10 mouse cellular contexts compared by ENCODE assay signal in genomic region chr10:45104535-45105079, GRCm38 (mm10). TPM values are rescaled to one million over a fixed set of nuclear protein-coding genes. Genes with fewer than 3 reads are reported as not detected.
DNase-seq lines count a peak whose midpoint lies in the region; ATAC-seq and TF ChIP-seq lines count a peak whose summit lies in the region.
"Had no signal": no experiment of that assay in that cellular context is flagged by ENCODE, and none has a peak within 500 bp of the region (broad histone marks: within the 10 kb centered on the region; RNA-seq: fewer than 3 reads in every experiment).

No protein-coding gene starts in this region.

- H3K36me3 ChIP-seq in heart, embryonic 11.5 days (ENCODE audit: control insufficient read depth, insufficient read depth, low read length) = no peaks in the 10 kb centered on the region
- H3K36me3 ChIP-seq in forebrain, embryonic 16.5 days (ENCODE audit: control insufficient read depth, insufficient read depth) = peaks cover 5% of the 10 kb centered on the region; the same call in 1 of the 2 replicates
- H3K36me3 ChIP-seq in midbrain, embryonic 16.5 days (ENCODE audit: control insufficient read depth, insufficient read depth, low read length) = peaks cover 5% of the 10 kb centered on the region; the same call in 1 of the 2 replicates

- 55% methylated on average over 4 of the region's 4 CpGs for WGBS in heart, embryonic 11.5 days (ENCODE audit: insufficient replicate concordance)
- WGBS in lung, adult 2 months = 65% methylated on average over 4 of the region's 4 CpGs
- WGBS in forebrain, embryonic 16.5 days = 32% methylated on average over 4 of the region's 4 CpGs
- WGBS in midbrain, embryonic 16.5 days = 65% methylated on average over 4 of the region's 4 CpGs

- DNase-seq in heart, adult 9 months (ENCODE audit: low spot score in 2 of 2) = no peak
- DNase-seq in lung, postnatal 10 days = peak; percentile 18
- DNase-seq in lung, adult 2 months = no peak
- no peak for DNase-seq in adipocyte (ENCODE audit: low spot score)
- DNase-seq: right cerebral cortex, adult 18-20 months; thymus, postnatal 4 days had no signal

- H3K27ac ChIP-seq in heart, embryonic 11.5 days (ENCODE audit: low read depth, low read length) = peak overlapping the region; percentile 82
- no peak overlapping the region; the same call in 1 of the 2 replicates for H3K27ac ChIP-seq in forebrain, embryonic 16.5 days (ENCODE audit: low read length)
- peak overlapping the region; percentile 38; the same call in 1 of the 2 replicates for H3K27ac ChIP-seq in midbrain, embryonic 16.5 days (ENCODE audit: low read length)
- H3K27ac ChIP-seq: liver, embryonic 14.5 days had no signal

- TF ChIP-seq CTCF in lung, adult 2 months (IDR thresholded peaks at IDR 0.05; ENCODE audit: insufficient read depth, low read length) = no peak

- no peak for TF ChIP-seq POLR2A in lung, adult 2 months (IDR thresholded peaks at IDR 0.05; ENCODE audit: borderline replicate concordance, extremely low read depth, low read depth, low read length)

- peak overlapping the region; percentile 8 for H3K4me2 ChIP-seq in heart, embryonic 11.5 days
- H3K4me2 ChIP-seq in forebrain, embryonic 16.5 days (ENCODE audit: low read length) = no peak overlapping the region
- no peak overlapping the region for H3K4me2 ChIP-seq in midbrain, embryonic 16.5 days (ENCODE audit: low read length)

- no peak overlapping the region for H3K9ac ChIP-seq in heart, embryonic 11.5 days (ENCODE audit: low read depth, low read length)
- H3K9ac ChIP-seq in forebrain, embryonic 16.5 days (replicated peaks; ENCODE audit: low read depth, low read length) = no peak overlapping the region
- no peak overlapping the region for H3K9ac ChIP-seq in midbrain, embryonic 16.5 days (ENCODE audit: low read depth, low read length)
- H3K9ac ChIP-seq: liver, embryonic 14.5 days had no signal

- peaks cover 14% of the 10 kb centered on the region for H3K4me1 ChIP-seq in heart, embryonic 11.5 days (ENCODE audit: control insufficient read depth, insufficient read depth, low read length)
- H3K4me1 ChIP-seq in lung, adult 2 months (ENCODE audit: control insufficient read depth, insufficient read depth, low read length) = no peaks in the 10 kb centered on the region
- peaks cover 13% of the 10 kb centered on the region for H3K4me1 ChIP-seq in forebrain, embryonic 16.5 days (replicated peaks; ENCODE audit: control insufficient read depth, insufficient read depth, low read length)
- 0 out of 2 replicates have a peak, but pooled peaks cover 6% of the 10 kb centered on the region for H3K4me1 ChIP-seq in midbrain, embryonic 16.5 days (ENCODE audit: control insufficient read depth, insufficient read depth, low read length)

- no peak for ATAC-seq in heart, embryonic 11.5 days (replicated peaks; ENCODE audit: insufficient number of reproducible peaks, low FRiP score, low TSS enrichment)
- peak; percentile 44; the same call in 1 of the 2 replicates for ATAC-seq in forebrain, embryonic 16.5 days
- 0 out of 2 replicates have a peak, but pooled peaks have one; percentile 12 for ATAC-seq in midbrain, embryonic 16.5 days

- no peaks in the 10 kb centered on the region for H3K27me3 ChIP-seq in heart, embryonic 11.5 days (ENCODE audit: control insufficient read depth, insufficient read depth, low read length)
- no peaks in the 10 kb centered on the region for H3K27me3 ChIP-seq in forebrain, embryonic 16.5 days (replicated peaks; ENCODE audit: control insufficient read depth, insufficient read depth, low read length)
- H3K27me3 ChIP-seq in midbrain, embryonic 16.5 days (ENCODE audit: control insufficient read depth, insufficient read depth, low read depth, low read length) = no peaks in the 10 kb centered on the region

- no peak overlapping the region for H3K4me3 ChIP-seq in heart, embryonic 11.5 days (ENCODE audit: low read depth, low read length)
- H3K4me3 ChIP-seq in lung, adult 2 months (replicated peaks; ENCODE audit: extremely low read depth, low read depth, low read length) = no peak overlapping the region
- no peak overlapping the region for H3K4me3 ChIP-seq in forebrain, embryonic 16.5 days (replicated peaks; ENCODE audit: low read length)
- H3K4me3 ChIP-seq in midbrain, embryonic 16.5 days (ENCODE audit: low read depth, low read length) = no peak overlapping the region

- no peaks in the 10 kb centered on the region for H3K9me3 ChIP-seq in heart, embryonic 11.5 days (replicated peaks; ENCODE audit: control insufficient read depth, low read length)
- no peaks in the 10 kb centered on the region for H3K9me3 ChIP-seq in forebrain, embryonic 16.5 days (ENCODE audit: control insufficient read depth, low read length)
- H3K9me3 ChIP-seq in midbrain, embryonic 16.5 days (replicated peaks; ENCODE audit: control insufficient read depth, low read length, poor library complexity, severe bottlenecking) = no peaks in the 10 kb centered on the region

RNA-seq across cellular contexts. Expression of gene Prep, which starts 37.6 kb away (rescaled TPM):
- 18.9 and 24.0 TPM in 2 replicates for polyA plus RNA-seq in heart, embryonic 11.5 days (2014; fragmentation: Nextera tagmentation; extraction: Ambion mirVana)
- polyA plus RNA-seq in lung, adult 2 months (2012; rRNA removed) = 18.0 and 19.8 TPM in 2 replicates
- 20.3 and 21.8 TPM in 2 replicates for polyA plus RNA-seq in forebrain, embryonic 16.5 days (2015; fragmentation: Nextera tagmentation; extraction: Ambion mirVana)
- polyA plus RNA-seq in midbrain, embryonic 16.5 days (2015; fragmentation: Nextera tagmentation; extraction: Ambion mirVana) = 26.1 and 26.3 TPM in 2 replicates
